Mouse (Mus musculus): ENCODE measurements around the gene Bpifc.

Gene Bpifc

DNA sequence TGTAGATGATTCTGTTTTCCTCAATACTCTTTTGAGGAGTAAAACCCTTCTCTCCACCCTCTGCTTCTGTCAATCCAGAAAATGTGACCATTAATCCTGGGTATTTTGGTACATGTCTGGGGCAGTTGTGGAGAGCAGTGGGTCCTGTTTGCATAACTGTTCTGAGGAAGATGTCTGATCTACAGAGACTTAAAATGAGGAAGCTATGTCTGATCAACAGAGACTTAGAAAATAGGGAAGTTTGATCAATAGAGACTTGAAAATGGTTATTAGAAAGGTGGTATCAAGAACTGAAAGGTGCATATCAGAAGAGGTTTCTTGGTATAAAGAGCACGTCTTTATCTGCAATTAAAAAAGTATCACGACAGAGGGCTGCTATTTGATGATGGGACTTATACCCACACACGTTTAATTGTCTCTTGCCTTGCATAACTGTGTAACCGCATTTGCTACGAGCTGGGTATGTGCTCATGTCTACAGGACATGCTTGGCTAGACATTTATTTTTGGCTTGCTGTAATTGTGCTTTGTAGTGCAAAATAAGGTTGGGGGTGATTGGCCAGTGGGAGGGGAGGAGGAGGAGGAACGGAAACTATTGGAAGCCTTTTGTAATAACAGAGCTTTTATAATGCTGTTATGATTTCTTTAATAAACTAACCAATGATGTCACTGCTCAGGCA, 59.8 kb downstream of the Bpifc start:
- no peak for DNase-seq (ENCODE audit: low spot score)

DNA sequence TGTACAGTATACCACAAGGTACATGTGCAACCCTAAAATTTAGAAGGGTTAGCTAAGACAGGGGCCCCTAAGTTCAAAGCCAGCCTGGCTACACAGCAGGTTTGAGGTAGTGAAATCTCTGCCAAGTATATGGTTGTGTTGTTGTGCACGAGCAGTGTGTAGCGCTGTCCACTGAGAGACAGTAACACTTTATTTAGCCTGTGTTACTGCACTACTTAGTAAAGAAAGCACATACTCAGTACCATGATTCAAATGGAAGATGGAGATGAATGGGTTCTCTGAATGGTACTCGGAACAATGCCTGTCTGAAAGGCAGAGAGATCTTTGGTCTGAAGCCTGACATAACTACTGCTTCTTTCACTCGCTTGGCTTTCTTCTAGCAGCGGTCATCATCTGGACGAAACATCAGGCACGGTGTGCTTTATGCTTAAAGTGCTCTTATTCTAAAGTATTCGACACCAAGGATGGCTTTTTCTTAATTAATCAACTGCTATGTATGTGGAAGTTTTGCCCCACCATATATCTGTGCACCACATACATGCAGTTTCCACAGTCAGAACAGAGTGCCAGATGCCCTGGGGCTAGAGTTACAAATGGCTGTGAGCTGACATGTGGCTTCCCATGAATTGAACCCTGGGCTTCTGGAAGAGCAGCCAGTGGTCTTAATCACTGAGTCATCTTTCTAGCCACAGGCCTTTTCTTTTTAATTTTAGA, 63.1 kb downstream of the Bpifc start:
- DNase-seq (ENCODE audit: low spot score): no peak

DNA sequence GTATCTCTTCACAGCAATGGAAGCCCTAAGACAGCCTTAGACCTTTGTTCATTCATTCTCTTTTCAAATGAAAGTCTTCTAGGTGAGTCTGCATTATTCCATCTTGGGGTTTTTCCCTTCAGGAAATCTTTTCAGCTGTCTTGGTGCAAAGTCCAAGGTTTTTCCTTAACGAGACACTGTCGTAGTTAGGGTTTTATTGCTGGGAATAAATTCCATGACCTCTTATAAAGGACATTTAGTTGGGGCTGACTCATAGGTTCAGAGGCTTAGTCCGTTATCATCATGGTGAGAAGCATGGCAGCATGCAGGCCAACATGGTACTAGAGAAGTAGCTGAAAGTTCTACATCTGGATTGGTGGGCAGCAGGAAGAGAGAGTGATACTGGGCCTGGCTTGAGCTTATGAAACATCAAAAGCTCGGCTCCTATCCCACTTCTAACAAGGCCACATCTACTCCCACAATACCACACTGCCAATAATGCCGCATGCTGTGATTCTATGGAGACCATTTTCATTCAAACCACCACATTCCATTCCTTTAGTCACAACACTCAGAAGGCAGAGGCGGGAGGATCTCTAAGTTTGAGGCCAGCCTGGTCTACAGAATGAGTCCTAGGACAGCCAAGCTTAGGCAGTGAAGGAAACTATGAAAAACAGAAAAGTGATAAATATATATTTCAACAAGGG, 75.3 kb downstream of the Bpifc start:
- DNase-seq (ENCODE audit: low spot score): no peak

DNA sequence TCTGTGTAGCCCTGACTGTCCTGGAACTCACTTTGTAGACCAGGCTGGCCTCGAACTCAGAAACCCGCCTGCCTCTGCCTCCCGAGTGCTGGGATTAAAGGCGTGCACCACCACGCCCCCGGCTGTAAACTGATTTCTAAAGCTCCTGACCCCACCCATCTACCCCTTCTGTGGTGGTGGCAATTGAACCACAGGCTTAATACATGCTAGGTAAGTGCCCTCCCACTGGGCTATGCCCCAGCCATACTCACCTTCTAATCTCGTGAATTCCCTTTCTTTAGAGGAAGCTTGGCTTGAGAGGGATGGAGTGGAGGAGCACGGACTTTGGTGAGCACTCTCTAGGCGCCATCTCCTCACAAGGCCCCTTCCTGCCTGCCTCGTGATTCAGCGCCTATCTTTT, 81.7 kb downstream of the Bpifc start:
- DNase-seq (ENCODE audit: low spot score): no peak

DNA sequence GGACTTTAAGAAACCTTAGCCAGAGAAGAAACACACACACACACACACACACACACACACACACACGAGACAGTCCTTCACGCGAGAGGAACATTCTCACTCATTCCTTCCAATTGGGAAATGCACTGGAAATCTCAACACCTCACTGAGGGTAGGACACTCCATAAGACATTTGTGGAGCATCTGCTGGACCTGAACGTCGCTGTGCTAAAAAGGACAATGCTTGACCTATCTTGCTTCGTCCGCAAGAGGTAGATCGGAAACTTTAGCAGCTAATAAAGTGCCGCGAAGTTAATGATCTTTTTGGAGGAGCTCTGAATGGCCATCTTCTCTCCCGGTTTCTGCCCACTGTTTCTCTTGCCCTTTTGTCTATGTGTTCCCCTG, 82.5 kb downstream of the Bpifc start:
- no peak for DNase-seq (ENCODE audit: low spot score)

DNA sequence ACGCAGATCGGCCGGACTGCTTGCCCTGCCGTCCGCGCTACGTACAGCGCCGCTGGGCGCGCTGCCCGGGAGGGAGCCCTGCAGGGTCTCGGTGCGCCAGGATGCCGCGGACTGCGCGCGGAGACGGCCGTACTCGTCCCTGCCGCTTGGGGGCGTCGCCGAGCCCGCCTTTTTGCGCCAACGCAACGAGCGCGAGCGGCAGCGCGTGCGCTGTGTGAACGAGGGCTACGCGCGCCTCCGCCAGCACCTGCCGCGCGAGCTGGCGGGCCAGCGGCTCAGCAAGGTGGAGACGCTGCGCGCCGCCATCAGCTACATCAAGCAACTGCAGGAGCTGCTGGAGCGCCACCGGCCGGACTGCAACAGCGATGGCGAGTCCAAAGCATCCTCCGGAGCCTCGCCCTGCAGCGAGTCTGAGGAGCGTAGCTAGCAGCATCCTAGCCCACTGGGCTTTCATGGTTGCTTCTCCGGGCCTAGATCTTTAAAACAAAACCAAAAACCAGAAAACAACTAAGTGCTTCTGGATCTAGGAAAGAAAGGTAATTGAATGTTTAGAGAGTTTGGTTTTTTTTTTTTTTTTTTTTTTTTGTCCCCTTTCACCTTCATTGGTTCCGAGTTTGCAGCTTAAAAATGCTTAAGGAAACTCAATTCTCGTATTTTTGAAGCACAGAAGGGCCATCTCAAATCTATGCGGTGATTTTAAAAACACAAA, 83.0 kb downstream of the Bpifc start:
- DNase-seq (ENCODE audit: low spot score): peak; percentile 86

DNA sequence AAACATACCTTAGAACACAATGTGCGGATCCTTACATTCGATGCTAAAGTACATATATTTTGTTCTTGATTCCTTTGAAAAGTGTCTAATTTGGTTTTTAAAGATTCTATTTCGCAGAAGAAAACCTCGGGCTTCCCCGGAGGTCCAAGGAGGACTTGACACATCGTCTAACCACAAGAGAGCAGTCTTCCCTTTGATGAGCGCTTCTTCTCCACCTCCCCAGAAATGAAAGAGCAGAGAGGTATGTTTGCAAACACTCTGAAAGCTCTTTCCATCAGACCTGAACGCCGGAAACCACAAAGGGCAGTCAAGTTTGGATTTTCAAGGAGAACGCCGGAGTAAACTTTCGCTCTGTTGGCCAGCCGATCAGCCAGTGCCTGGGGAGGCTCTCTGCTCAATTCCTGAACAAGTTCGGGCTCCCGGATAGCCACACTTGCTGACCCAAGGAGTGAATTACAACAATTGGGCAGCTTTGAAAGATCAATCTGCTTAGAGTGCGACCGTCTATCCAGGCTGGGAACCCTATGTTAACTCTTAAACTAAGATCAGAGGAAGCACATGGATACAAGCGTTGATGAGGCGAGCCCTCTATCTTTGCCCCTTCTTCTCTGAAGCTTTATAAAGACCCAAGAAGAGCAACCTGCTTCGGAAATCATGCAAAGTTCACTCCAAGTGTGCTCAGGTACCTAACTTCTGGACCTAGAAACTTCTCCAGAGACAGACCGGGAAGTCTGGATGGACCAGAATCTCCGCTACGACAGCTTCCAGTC, 83.8 kb downstream of the Bpifc start, which contains the start of gene Ascl4:
Gene Ascl4, plus strand, starts transcription at position 6 of the 770 bp plus-strand sequence.
- peak; percentile 46 for DNase-seq (ENCODE audit: low spot score)

DNA sequence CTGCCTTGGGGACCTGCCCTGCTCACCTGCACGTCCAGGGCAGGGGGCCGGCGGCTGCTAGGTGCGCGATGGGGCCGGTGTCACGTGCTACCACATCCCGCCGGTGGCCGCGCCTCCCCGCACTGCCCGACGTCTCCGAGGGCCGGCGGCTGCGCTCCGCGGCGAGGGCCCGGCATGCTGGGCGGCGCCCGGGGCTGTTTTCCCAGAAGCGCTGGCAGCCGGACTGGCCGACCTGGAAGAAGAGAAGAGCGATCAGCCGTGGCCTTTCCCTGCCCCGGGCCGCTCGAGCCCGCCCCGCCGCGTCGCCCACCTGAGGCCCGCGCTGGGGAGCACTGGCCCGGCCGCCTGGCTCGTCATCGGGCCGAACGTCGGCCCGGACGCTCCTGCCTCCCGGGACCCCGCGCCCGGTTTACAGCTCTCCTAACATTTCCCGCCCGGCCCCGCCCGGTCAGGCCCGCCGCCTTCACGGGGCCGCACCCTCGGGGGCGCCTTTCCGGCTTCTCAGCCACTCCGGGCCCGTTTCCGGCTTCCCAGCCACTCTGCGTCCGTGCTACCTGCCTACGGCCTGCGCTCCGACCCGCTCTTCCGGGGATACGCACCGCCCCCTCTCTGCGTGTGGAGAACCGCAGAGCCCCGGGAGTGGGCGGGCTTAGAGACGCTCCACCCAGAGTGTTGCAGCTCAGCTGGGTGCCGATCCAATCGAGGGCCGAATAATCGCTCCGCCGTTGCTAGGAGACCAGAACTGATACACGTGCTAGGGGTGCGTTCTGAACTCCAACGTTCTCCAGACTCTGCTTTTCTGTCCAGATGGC, 95.0 kb downstream of the Bpifc start, which contains the start of gene Prdm4:
Gene Prdm4, minus strand, starts transcription at position 645 of the 812 bp plus-strand sequence.
- DNase-seq (ENCODE audit: low spot score): peak; percentile 98

Measured in T-cell, adult 2 months (primary cell).